Mouse (Mus musculus): ENCODE measurements at regions not wholly inside any gene's neighbourhood (a gene's known extent, or its start where the extent isn't known, plus 50 kb on each side); places are given as distances from the start of the nearest gene placed in this dataset.

- DNase-seq, result no peak
- intact Hi-C loops (cut with DNase I), result no loop called here
Measured at GRCm38 (mm10) chr1:80131354-80131753, 86.9 kb downstream of the Fam124b start.

GRCm38 (mm10) chr1:80123966-80124365, 94.3 kb downstream of the Fam124b start:
- no peak for DNase-seq
- intact Hi-C loops (cut with DNase I), result no loop called here

- DNase-seq, result no peak
- intact Hi-C loops (cut with DNase I), result no loop called here
Measured at GRCm38 (mm10) chr1:80115913-80116312, 102.4 kb downstream of the Fam124b start.

GRCm38 (mm10) chr1:80107747-80108476, 110.4 kb downstream of the Fam124b start:
- no peak for DNase-seq
- intact Hi-C loops (cut with DNase I), result loop anchor here (2.0 to 5.0 kb wide), 2 partner anchors 111 to 321 kb away; no protein-coding TSS in a partner anchor

- DNase-seq, result peak; percentile 15 to 50
- intact Hi-C loops (cut with DNase I), result loop anchor here (2.0 to 5.0 kb wide), 2 partner anchors 109 to 319 kb away; no protein-coding TSS in a partner anchor
Measured at GRCm38 (mm10) chr1:80106269-80106668, 112.0 kb downstream of the Fam124b start.

- intact Hi-C loops (cut with DNase I), result no loop called here
- no peak for DNase-seq
Measured at GRCm38 (mm10) chr1:80098266-80098665, 120.0 kb downstream of the Fam124b start.

GRCm38 (mm10) chr1:80091800-80092199, 126.5 kb downstream of the Fam124b start:
- intact Hi-C loops (cut with DNase I), result no loop called here
- DNase-seq, result no peak

- DNase-seq, result peak; percentile 20 to 31
- intact Hi-C loops (cut with DNase I), result no loop called here
Measured at GRCm38 (mm10) chr1:80091350-80091749, 126.9 kb downstream of the Fam124b start.

- no peak for DNase-seq
- intact Hi-C loops (cut with DNase I), result no loop called here
Measured at GRCm38 (mm10) chr1:80088651-80089050, 129.6 kb downstream of the Fam124b start.

GRCm38 (mm10) chr1:80076357-80076756, 141.9 kb downstream of the Fam124b start:
- DNase-seq, result no peak

GRCm38 (mm10) chr1:80074376-80074775, 143.9 kb downstream of the Fam124b start:
- DNase-seq, result no peak
- intact Hi-C loops (cut with DNase I), result no loop called here

More at GRCm38 (mm10) chr1:80076357-80076756, 141.9 kb downstream of the Fam124b start:
- intact Hi-C loops (cut with DNase I), result no loop called here

GRCm38 (mm10) chr1:80073950-80074349, 144.3 kb downstream of the Fam124b start:
- intact Hi-C loops (cut with DNase I), result no loop called here
- no peak for DNase-seq

GRCm38 (mm10) chr1:80069141-80069540, 149.1 kb downstream of the Fam124b start:
- DNase-seq, result no peak
- intact Hi-C loops (cut with DNase I), result no loop called here

- no peak for DNase-seq
- intact Hi-C loops (cut with DNase I), result no loop called here
Measured at GRCm38 (mm10) chr1:80062121-80062520, 156.2 kb downstream of the Fam124b start.

GRCm38 (mm10) chr1:80061632-80062031, 156.6 kb downstream of the Fam124b start:
- no peak for DNase-seq
- intact Hi-C loops (cut with DNase I), result no loop called here

GRCm38 (mm10) chr1:80045141-80045540, 173.1 kb downstream of the Fam124b start:
- intact Hi-C loops (cut with DNase I), result no loop called here
- no peak for DNase-seq

- intact Hi-C loops (cut with DNase I), result no loop called here
- no peak for DNase-seq
Measured at GRCm38 (mm10) chr1:80040409-80040808, 177.9 kb downstream of the Fam124b start.

- intact Hi-C loops (cut with DNase I), result no loop called here
- no peak for DNase-seq
Measured at GRCm38 (mm10) chr1:80039891-80040290, 178.4 kb downstream of the Fam124b start.

- intact Hi-C loops (cut with DNase I), result no loop called here
- DNase-seq, result no peak
Measured at GRCm38 (mm10) chr1:80039161-80039560, 178.2 kb upstream of the Serpine2 start.

- intact Hi-C loops (cut with DNase I), result no loop called here
Measured at GRCm38 (mm10) chr1:80038059-80038458, 177.1 kb upstream of the Serpine2 start.

GRCm38 (mm10) chr1:80036436-80036835, 175.5 kb upstream of the Serpine2 start:
- intact Hi-C loops (cut with DNase I), result no loop called here
- no peak for DNase-seq

More at GRCm38 (mm10) chr1:80038059-80038458, 177.1 kb upstream of the Serpine2 start:
- no peak for DNase-seq

GRCm38 (mm10) chr1:80033522-80033921, 172.5 kb upstream of the Serpine2 start:
- intact Hi-C loops (cut with DNase I), result no loop called here
- no peak for DNase-seq

Measured in heart, postnatal 14 days (tissue).